Mouse (Mus musculus) bone marrow macrophage, adult 2 months (primary cell): ENCODE measurements around the gene Stfa1.

Experiments
- CTCF ChIP-seq: IDR thresholded peaks from 2 replicates; pipeline ENCODE4 v1.5.1; 2012; ENCODE audit warnings: low read depth, mild to moderate bottlenecking, low read length, moderate library complexity
- POLR2A ChIP-seq: IDR thresholded peaks from 2 replicates; pipeline ENCODE4 v1.6.1; 2012; ENCODE audit warnings: mild to moderate bottlenecking, low read depth, low read length, borderline replicate concordance

DNA sequence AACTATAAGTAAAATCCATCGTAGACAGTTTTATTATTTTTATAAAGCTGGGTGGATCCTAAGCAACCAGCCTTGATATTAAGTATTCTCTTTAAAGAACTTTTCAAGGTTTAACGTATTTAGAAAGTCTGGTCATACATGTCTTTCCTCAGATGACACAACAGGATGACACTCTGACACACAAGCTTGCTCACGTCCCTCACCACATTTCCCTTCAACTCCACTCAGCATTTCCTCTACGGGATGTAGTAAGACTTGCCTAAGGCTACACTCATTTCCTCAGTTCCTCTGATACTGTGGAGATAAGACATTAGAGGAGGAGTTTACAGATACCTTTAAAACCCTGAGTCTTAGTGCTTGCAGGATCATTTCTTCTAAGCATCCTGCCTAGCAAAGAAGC, 30.9 kb downstream of the Stfa1 start:
- no peak for TF ChIP-seq POLR2A
- TF ChIP-seq CTCF, result no peak
